Mouse (Mus musculus) forebrain, postnatal 0 days (tissue): ENCODE measurements around the gene Pigo. TPM values are rescaled to one million over a fixed set of nuclear protein-coding genes. Genes with fewer than 3 reads are reported as not detected.

Experiments
- ATAC-seq: fragments of 200-750 bp; cut with Nextera tagmentation; 2 replicates; pipeline ENCODE4 v1.8.0; 2017; ENCODE audit warnings: mild to moderate bottlenecking, moderate library complexity
- DNase-seq: peaks from one replicate; pipeline ENCODE4 v3.0.0-alpha.2; 2015
- H3K27ac ChIP-seq: fragments of 300-500 bp; sonication (generic); 2 replicates; pipeline ENCODE4 v1.5.1; 2014; ENCODE audit warnings: low read depth, mild to moderate bottlenecking, antibody characterized with exemption, low read length, moderate library complexity, mixed read lengths
- H3K27me3 ChIP-seq: fragments of 300-500 bp; sonication (generic); 2 replicates; pipeline ENCODE4 v1.6.1; 2014; ENCODE audit warnings: mild to moderate bottlenecking, low read length, mixed read lengths; ENCODE audit not compliant: insufficient read depth
- H3K36me3 ChIP-seq: fragments of 300-500 bp; sonication (generic); 2 replicates; pipeline ENCODE4 v1.6.1; 2014; ENCODE audit warnings: mild to moderate bottlenecking, moderate library complexity; ENCODE audit not compliant: insufficient read depth
- H3K4me1 ChIP-seq: fragments of 300-500 bp; sonication (generic); 2 replicates; pipeline ENCODE4 v1.6.1; 2014; ENCODE audit warnings: antibody characterized with exemption; ENCODE audit not compliant: insufficient read depth
- H3K4me2 ChIP-seq: fragments of 300-500 bp; sonication (generic); 2 replicates; pipeline ENCODE4 v1.6.1; 2014; ENCODE audit warnings: low read depth, mild to moderate bottlenecking, moderate library complexity
- H3K4me3 ChIP-seq: fragments of 300-500 bp; sonication (generic); 2 replicates; pipeline ENCODE4 v1.5.1; 2014; ENCODE audit warnings: low read depth, low read length, mixed read lengths
- H3K9ac ChIP-seq: fragments of 300-500 bp; sonication (generic); 2 replicates; pipeline ENCODE4 v1.6.1; 2014; ENCODE audit warnings: mild to moderate bottlenecking
- H3K9me3 ChIP-seq: fragments of 300-500 bp; sonication (generic); 2 replicates; pipeline ENCODE4 v1.6.1; 2016; ENCODE audit warnings: low read length
- CTCF ChIP-seq: sonication (generic); IDR thresholded peaks from 2 replicates; pipeline ENCODE4 v1.5.1; 2016; ENCODE audit warnings: antibody characterized with exemption, control low read depth, low read depth
- WGBS: fragments of 180-500 bp; shearing (Covaris S2); extraction: QIAGEN DNeasy Blood & Tissue Kit; methylation state at CpG from one replicate; pipeline ENCODE4 v1.1.7; 2014; 5-methylcytosine and 5-hydroxymethylcytosine counted together
- polyA plus RNA-seq: library from polyadenylated mRNA; unstranded; fragments of >200 nt; fragmentation: Nextera tagmentation; extraction: Ambion mirVana; gene quantifications from 2 replicates; pipeline ENCODE4 v1.2.1, GENCODE M21; 2015
- total RNA-seq: library from RNA; depleted of rRNA; stranded (reverse); fragments of >200 nt; gene quantifications from 2 replicates; pipeline ENCODE4 v1.2.3, GENCODE M21; 2014

Pigo gene
- total and polyA plus RNA-seq, 2 experiments from 2014 or later: 20.3 to 21.9 TPM

GRCm38 (mm10) chr4:43044673-43045072 lies 19.1 kb upstream of the Pigo start:
- peak overlapping the region; percentile 85 for H3K27ac ChIP-seq
- peak overlapping the region; percentile 63 for H3K4me3 ChIP-seq
- H3K4me1 ChIP-seq: peaks cover 8% of the 10 kb centered on the region
- no peaks in the 10 kb centered on the region for H3K36me3 ChIP-seq
- no peaks in the 10 kb centered on the region for H3K27me3 ChIP-seq
- ATAC-seq (no peak), DNase-seq (no peak)
- H3K9ac ChIP-seq: peak overlapping the region; percentile 64
- H3K4me2 ChIP-seq: peak overlapping the region; percentile 88
- TF ChIP-seq CTCF: no peak
- H3K9me3 ChIP-seq: no peaks in the 10 kb centered on the region
- 1% methylated on average over 4 of the region's 4 CpGs for WGBS

DNA sequence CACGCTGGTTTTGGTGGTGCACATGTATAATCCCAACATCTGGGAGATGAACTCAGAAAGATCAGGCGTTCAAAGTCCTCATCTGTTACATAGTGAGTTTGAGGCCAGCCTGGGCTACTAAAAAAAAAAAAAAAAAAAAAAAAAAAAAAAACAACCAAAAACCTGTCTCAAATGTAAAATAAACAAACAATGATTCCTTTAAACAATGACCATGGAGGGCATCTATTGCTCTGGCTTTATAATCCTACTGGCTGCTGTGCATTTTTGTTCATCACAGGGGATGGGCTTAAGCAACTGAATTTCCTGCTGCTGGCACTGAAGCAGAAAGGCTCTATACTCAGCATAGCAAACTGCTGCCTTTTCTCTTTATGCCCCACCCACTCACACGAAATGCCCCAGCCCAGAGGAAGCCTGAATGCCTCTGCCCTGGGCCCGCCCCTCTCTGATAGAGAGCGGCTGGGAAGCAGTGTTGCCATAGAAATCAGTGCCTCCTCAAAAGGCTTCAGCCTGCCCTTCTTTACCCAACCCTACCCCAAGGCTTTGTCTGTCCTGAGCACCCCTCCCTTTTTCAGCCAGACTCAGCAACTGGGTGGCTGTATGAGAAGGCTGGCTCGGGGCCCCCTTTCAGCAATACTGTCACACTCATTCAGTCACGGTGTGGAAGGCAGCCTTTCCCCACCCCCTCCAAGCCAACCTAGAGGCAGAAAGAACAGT lies 18.2 kb upstream of the Pigo start:
- peaks cover 15% of the 10 kb centered on the region for H3K4me1 ChIP-seq
- peak overlapping the region; percentile 88 for H3K4me2 ChIP-seq
- H3K9me3 ChIP-seq: no peaks in the 10 kb centered on the region
- peak overlapping the region; percentile 85 for H3K27ac ChIP-seq
- H3K9ac ChIP-seq: peak overlapping the region; percentile 15
- H3K27me3 ChIP-seq: no peaks in the 10 kb centered on the region
- 6% methylated on average over 7 of the region's 7 CpGs for WGBS
- H3K4me3 ChIP-seq: peak overlapping the region; percentile 63
- ATAC-seq (peak; percentile 57), DNase-seq (peak; percentile 81)
- H3K36me3 ChIP-seq: no peaks in the 10 kb centered on the region
- TF ChIP-seq CTCF: no peak; the same call in 1 of the 2 replicates

- Histone ChIP-seq H3K27me3 (no peaks in the 10 kb centered on the region), H3K4me2 (peak overlapping the region; percentile 27; the same call in 1 of the 2 replicates), H3K27ac (no peak overlapping the region), H3K9ac (no peak overlapping the region), H3K4me1 (peaks cover 17% of the 10 kb centered on the region), H3K9me3 (no peaks in the 10 kb centered on the region), H3K4me3 (no peak overlapping the region), H3K36me3 (peaks cover 10% of the 10 kb centered on the region)
- no peak for TF ChIP-seq CTCF
- no peak for DNase-seq
- 67% methylated on average over 9 of the region's 9 CpGs for WGBS
- ATAC-seq: no peak
These were observed 15.4 kb upstream of the Pigo start for GRCm38 (mm10) chr4:43040881-43041547.

DNA sequence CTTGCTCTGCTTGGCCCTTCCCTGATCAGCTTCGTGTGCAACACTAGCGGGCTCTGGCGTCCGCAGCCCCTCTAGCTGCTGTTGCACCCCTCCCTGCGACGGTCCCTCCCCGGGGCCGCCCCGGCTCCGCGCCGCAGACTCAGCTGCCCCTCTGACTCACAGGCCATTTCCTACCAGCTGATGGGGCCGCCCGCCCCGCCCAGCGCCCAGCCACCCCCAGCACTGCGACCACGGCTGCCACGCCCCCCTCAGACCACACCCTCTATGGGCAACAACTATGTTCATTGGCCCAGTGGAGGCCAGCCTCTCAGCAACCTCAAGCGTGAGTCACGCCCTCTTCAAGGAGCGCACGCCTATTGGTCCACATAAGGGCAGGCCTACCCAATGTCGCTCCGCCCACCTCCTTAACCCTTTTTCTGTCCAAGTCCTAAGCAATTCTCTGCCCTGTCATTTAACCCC lies 14.5 kb upstream of the Pigo start:
- Histone ChIP-seq H3K9ac (peak overlapping the region; percentile 70), H3K4me3 (peak overlapping the region; percentile 74), H3K4me1 (peaks cover 17% of the 10 kb centered on the region), H3K36me3 (peaks cover 19% of the 10 kb centered on the region), H3K27me3 (no peaks in the 10 kb centered on the region), H3K9me3 (no peaks in the 10 kb centered on the region), H3K4me2 (peak overlapping the region; percentile 85), H3K27ac (peak overlapping the region; percentile 69)
- ATAC-seq (peak; percentile 97), DNase-seq (peak; percentile 95)
- WGBS: 2% methylated on average over 25 of the region's 25 CpGs
- TF ChIP-seq CTCF: no peak

DNA sequence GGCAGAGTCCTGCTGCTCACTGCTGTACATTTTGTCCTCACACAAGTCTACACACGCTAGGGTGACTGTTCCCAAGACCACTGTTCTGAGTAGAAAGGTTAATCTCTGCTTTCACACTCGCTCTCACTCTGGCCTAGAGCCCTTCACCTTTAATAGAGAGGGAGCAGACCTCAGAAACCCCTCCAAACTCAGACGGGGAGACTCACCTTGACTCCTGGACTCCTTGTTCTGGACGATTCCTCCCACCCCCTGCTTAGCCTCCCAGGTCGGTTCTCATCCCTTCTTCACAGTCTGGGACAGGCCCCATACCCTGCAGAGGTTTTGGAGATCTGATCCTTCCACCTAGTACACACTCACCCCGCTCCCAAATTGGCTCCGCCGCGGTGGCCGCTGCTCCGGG lies 14.0 kb upstream of the Pigo start:
- 4% methylated on average over 11 of the region's 11 CpGs for WGBS
- peak; percentile 10 for DNase-seq
- Histone ChIP-seq H3K27ac (peak overlapping the region; percentile 69), H3K9me3 (no peaks in the 10 kb centered on the region), H3K4me2 (peak overlapping the region; percentile 85), H3K4me3 (peak overlapping the region; percentile 74), H3K4me1 (peaks cover 14% of the 10 kb centered on the region), H3K27me3 (no peaks in the 10 kb centered on the region), H3K36me3 (peaks cover 23% of the 10 kb centered on the region), H3K9ac (peak overlapping the region; percentile 70)
- ATAC-seq: peak; percentile 7
- TF ChIP-seq CTCF: no peak

GRCm38 (mm10) chr4:43038567-43039495 lies 13.2 kb upstream of the Pigo start:
- H3K27ac ChIP-seq: peak overlapping the region; percentile 69; the same call in 1 of the 2 replicates
- 56% methylated on average over 15 of the region's 15 CpGs for WGBS

More at GRCm38 (mm10) chr4:43038567-43039495, 13.2 kb upstream of the Pigo start:
- Histone ChIP-seq H3K4me1 (peaks cover 9% of the 10 kb centered on the region), H3K36me3 (peaks cover 30% of the 10 kb centered on the region), H3K4me2 (peak overlapping the region; percentile 85), H3K9me3 (no peaks in the 10 kb centered on the region), H3K27me3 (no peaks in the 10 kb centered on the region), H3K4me3 (peak overlapping the region; percentile 74), H3K9ac (peak overlapping the region; percentile 70)
- no peak for TF ChIP-seq CTCF
- peak; percentile 58 for DNase-seq
- ATAC-seq: 0 out of 2 replicates have a peak, but pooled peaks have one; percentile 5
